Mouse (Mus musculus) spleen, postnatal 4 days (tissue): ENCODE measurements around the gene Fibp.
A peak's percentile ranks its signal among the peaks of the same experiment; 100 is the strongest.
"Not testable (repeated sequence)": the region's sequence is repeated elsewhere in the genome, so short reads cannot be mapped to it uniquely, and the experiment has no call there.

Experiments
- DNase-seq, 2 experiments: peaks; one replicate each; pipeline ENCODE4 v3.0.0; 2022; ENCODE audit warnings: low spot score in 2 of 2

Gene Fibp

DNA sequence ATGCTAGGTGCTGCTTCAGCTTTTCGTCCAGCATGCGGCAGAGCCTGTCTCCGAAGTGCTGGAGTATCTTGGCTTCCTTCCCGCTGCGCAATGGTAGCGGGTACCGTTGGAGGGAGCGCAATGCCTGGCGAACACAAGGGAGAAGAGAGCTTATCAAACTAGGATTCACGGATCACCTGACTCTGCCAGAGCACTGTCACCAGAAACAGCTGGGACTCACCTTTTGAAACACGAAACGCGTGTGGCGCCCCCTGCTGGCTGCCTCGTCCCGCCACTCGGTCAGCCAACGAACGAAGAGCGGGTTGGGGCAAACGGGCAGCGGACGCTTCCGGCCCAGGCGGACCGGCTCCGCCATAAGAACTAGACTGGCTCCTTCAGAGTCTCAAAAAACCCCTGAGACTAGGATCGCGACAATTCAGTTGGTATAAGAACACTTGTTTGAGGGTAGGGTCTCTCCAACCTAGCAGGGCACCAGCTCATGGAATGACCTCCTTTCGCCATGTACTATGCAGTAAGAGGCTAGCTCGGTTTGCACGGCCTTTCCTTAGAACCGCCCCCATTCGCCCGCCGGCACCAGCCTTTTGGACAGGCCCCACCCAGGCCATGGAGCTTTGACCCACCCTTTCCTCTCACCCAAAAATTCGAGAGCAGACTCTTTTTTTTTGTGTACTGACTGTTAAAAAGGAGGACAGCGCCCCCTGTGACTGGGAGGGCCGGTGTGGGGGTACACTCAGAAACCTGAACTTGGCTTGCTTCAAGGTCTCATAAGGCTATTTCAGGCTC lies 27.5 kb downstream of the Fibp start, which contains the start of gene Mus81:
Mus81 (minus strand) TSS at position 635 of the 783 bp plus-strand sequence.
- peak; percentile 96 to 99 for DNase-seq

DNA sequence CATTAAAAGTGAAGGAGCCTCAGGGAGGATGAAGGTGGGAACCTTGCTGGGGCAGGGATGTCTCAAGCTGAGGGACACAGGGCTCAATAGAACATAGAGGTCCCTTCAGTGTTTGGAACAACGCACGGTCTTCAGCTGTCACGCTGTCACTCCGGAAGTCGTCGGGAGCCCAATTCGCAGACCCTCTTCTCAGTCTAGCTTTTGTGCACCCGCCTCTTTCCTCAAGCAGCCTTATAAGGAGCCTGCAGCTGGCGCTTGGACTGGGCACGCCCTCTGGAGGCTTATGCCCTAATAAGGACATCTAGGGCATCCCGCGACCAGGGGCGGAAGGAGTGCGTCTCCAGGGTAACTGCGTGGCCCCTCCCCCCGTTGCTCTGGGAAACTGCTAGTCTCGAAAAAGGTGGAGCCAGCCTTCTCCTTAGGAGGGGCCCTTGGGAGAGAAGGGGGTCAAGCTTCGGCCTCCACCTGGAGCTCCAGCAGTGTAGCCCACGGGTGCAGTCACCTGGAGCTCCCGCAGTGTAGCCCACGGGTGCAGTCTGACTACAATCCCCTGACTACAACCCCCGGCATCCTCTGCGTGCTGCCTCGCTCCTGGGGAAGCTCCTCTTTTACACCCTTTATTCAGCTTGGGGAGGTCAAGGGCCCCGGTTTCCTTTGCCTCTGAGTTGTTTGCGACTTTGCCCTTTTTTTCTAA lies 28.6 kb downstream of the Fibp start:
- DNase-seq = peak; percentile 97

DNA sequence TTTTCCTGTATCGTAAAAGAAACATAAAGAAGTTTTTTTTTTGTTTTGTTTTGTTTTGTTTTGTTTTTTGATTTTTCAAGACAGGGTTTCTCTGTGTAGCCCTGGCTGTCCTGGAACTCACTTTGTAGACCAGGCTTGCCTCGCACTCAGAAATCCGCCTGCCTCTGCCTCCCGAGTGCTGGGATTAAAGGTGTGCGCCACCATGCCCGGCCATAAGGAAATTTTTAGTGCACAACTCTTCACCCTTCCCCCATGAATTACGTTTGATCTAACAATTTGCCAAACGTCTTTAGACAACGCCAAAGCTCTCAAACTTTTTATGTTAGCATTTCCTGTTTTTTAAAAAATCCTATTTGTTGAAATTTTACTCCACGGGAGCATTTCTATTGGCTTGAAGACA lies 29.3 kb downstream of the Fibp start:
- not testable (repeated sequence) for DNase-seq

DNA sequence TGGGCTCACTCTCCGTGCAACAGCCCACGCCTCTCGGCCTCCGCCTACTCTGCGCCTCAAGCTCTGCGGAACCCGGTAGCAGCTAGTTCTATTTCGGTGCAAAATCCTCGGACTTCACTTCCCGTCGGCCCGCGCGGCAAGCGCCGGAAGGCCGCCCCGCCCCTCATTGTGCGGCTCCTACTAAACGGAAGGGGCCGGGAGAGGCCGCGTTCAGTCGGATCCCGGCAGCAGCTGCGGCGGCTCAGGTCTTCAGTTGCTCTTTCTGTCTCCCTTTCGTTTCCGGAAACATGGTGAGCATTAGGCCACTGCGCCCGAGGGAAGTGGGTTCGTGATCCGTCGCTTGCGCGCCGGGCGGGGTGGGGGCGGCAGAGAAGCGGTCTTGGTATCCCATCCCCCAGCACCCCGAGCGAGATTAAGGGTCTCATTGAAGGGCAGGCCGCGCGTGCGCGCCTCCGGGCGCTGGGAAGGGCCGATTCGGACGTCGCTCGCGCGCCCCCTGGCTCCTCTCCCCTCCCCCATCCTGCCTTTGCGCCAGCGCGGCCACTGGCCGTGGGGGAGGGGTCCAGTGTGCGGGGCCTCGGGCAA lies 30.0 kb downstream of the Fibp start, which contains the start of gene Cfl1:
Cfl1 (plus strand) TSS at position 143 of the 585 bp plus-strand sequence.
- peak; percentile 94 to 96 for DNase-seq

DNA sequence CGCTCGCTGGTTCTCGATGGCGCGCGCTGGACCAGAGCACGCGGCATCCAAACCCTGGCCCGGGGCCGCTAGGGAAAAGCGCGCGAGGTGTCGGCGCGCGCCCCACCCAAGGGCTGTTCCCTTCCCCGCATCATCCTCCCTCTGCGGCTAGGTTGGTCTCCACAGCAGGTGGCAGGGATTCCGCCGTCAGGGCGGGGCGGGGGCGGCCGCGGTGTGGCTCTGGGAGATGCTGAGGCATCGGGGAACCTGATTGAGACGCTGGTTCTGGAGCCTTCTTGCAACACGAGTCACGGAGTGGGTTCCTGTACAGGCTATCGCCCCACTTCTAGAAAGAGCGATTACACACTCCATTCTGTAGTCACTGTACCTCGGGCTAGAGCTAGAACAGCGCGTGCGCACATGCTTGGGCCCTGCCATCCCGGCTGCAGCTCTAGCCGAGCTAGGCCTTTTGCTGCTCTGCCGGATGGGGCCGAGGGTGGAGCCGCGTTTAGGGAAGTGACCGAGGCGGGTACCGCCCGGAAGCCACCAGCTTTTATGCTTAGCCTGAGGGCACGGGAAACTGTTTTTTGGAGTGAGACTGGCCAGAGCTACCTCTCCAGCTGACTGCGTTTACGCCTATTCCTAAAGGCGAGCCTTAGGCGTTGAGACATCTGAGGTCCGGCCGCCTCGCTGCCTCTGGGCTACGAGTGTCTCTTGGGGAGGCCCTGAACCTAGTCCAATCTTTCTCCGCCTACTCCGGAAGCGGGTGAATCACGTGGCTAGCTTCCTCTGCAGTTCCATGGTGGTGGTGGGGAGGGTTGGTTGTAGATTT lies 30.7 kb downstream of the Fibp start:
- DNase-seq = peak; percentile 84 to 92

GRCm38 (mm10) chr19:5492641-5493040 lies 32.2 kb downstream of the Fibp start:
- DNase-seq = no peak

- DNase-seq = peak in 1 of 2 experiments; percentile 62
Observed at GRCm38 (mm10) chr19:5493301-5493721, 32.9 kb downstream of the Fibp start.

GRCm38 (mm10) chr19:5494314-5494713 lies 33.9 kb downstream of the Fibp start:
- DNase-seq = no peak

DNA sequence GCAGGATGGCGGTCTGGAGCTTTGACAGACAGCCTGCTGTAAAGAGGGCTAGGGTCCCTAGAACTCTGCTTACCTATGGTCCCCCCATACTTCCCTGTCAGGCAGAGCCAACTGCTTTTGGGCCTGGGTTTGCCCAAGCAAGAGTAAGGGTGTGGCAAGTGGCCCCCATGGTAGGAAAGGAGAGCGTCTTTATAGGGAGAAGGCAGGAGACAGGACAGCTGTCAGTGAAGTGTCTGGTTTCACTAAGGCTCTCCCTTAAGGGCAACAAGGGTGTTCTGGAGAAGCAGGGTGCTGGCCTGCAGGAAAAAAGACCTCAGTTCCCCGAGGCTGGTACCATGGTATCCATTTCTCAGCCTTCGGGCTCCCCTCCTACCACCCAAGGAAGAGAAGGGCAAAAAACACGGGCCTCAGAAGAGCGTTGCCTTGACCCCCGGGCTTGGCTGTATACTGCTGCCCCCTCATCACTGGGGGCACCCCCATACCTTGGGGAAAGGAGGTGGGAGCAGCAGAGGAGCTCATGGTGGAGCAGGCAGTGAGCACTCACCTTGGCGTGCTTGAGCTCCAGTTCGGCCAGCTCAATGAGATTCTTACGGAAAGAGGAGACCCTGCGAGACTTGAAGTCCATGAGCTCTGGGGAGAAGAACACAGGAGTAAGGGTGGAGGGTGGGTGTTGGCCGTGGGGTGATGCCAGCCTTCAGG lies 35.1 kb downstream of the Fibp start:
- DNase-seq = peak in 1 of 2 experiments; percentile 63

- DNase-seq = peak in 1 of 2 experiments; percentile 63
Observed at GRCm38 (mm10) chr19:5496052-5496370, 35.6 kb downstream of the Fibp start.

DNA sequence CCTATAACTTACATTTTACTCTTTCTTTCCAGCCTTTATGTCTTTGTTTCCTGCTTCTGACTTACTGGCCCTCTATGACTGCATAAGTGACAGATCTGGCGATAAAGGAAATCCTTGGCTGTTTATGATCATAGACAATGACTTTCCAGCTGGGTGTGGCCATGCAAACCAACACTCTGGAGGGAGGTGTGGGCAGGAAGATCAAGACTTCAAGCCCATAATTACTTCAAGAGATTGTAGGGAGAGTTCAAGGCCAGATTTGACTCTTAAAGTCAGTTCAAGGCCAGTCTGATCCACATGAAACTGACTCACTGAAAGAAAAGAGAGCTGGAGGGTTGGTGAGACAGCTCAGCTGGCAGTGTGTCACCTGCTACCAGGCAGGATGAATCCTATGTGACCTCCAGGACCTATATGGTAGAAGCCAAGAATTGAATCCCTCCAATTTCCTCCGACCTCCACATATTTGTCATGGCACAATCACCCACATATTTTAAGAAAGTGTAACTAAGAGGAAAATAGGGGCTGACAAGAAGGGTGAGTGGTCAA lies 40.0 kb downstream of the Fibp start:
- DNase-seq = no peak

GRCm38 (mm10) chr19:5503687-5504086 lies 43.3 kb downstream of the Fibp start, which contains the start of gene 1700020D05Rik:
1700020D05Rik (minus strand) TSS chr19:5503787.
- no peak for DNase-seq

DNA sequence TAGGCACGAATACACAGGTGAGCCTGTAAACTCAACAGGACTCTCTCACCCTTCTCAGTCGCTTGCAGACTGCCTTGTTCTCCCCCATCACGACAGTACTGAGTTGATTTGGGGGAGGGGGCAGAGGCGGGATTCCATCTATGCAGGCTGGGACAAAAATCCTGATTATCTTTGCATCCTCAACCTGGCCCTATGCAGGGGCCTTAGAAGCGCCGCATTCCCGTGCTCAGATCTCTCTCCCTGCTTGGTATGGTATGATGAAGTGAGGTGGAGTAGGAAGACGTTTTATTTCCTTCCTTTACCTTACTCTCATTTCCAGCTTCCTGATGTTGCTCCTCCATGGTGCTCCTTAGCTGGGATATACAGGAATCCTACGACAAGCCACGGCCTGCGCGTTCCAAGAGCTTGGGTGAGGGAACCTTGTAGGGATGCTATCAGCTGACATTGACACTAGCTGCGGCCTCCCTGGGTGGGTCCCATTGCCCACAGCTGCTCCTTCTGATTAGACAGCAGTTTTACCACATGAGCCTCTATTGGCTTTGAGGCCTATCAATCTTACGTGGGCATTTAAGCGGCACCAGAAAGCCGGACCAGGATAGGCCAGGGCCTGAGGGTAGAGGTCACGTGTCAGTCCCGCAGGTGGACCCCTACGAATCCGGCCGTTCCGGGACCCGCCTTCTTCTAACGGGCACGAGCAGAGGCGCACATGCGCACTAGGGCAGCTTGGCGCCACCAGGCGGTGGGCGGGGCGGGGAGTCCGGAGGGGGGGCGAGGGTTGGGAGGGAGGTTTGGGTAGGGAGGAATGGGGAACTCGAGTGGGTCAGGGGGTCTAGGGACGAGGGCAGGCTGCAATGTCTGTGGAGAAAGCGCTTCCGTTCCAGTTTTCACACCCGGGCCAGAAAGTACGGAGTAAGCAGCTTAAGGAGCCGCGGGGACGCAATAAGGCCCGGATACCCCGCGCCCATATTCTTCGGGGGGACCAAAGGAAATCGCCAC lies 49.9 kb downstream of the Fibp start, which contains the start of gene Snx32:
Snx32 (minus strand) TSS at position 508 of the 996 bp plus-strand sequence.
- DNase-seq = peak; percentile 97 to 98

DNA sequence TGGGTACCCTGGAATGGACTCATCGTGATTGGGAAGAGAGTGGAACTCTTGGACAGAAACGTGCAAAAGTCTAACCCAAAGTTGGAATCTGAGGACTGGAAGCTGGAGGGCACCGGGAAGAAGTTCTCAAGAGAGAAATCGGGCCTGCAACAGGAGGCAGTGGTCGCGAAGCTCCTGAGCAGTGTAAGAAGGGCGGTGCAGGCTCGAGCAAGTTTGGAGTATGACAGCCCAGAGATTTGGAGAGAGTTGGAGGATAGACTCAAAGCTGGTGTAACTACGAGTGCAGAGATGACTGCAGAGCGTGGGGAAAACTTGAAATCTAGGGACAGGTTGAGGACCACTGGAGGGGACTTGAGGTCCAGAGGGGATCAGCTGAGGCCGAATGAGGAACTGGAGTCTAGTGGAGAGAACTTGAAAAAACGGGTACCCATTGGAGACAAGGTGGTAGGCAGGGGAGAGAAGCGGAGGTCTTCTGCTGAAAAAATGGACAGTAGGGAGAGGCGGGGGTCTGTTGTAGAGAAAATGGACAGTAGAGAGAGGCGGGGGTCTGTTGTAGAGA lies 50.7 kb downstream of the Fibp start:
- peak in 1 of 2 experiments; percentile 24 for DNase-seq

- DNase-seq = peak in 1 of 2 experiments; percentile 25
Observed at GRCm38 (mm10) chr19:5512091-5513004, 51.9 kb downstream of the Fibp start.

GRCm38 (mm10) chr19:5513005-5513349 lies 52.6 kb downstream of the Fibp start:
- DNase-seq = no peak
